Mouse (Mus musculus): ENCODE data around the gene Tpm1.

DNA sequence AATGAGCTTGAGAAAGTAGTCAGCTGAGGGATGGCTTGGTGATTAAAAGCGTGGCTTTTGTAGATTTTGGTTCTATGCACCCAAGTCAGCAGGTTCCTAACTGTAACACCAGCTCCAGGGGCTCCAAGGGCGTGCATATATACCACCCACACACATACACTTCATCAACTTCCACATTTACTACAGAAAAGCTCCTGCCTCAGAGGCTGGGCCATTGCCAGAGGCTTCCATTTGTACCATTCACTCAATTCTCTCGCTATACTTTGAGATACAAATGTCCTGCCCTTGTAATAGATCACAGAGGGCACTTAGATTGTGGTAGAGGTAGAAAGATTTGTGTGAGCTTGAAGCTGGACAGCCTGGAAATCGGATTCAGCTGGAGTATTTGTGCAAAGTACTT lies 47.7 kb downstream of the Tpm1 start:
- TF ChIP-seq CTCF (IDR thresholded peaks at IDR 0.05; ENCODE audit: low read depth, low read length): no peak
- TF ChIP-seq POLR2A (IDR thresholded peaks at IDR 0.05; ENCODE audit: extremely low read depth, insufficient read depth, low read length): no peak

All from liver, adult 2 months (tissue).